Mouse (Mus musculus): ENCODE data around the gene Usp36.

GRCm38 (mm10) chr11:118326491-118326890, 36.4 kb upstream of the Usp36 start:
- TF ChIP-seq CTCF (IDR thresholded peaks at IDR 0.05; ENCODE audit: low read depth, low read length) (no peak), EP300 (IDR thresholded peaks at IDR 0.05; ENCODE audit: insufficient read depth, low read depth, low read length) (no peak), POLR2A (IDR thresholded peaks at IDR 0.05; ENCODE audit: insufficient read depth, low read length) (no peak)
